Mouse (Mus musculus): ENCODE data around the gene Nr1h4.

Gene Nr1h4

GRCm38 (mm10) chr10:89521790-89522431, 11.5 kb downstream of the Nr1h4 start:
- no peak for DNase-seq (ENCODE audit: low spot score in 2 of 2)

DNA sequence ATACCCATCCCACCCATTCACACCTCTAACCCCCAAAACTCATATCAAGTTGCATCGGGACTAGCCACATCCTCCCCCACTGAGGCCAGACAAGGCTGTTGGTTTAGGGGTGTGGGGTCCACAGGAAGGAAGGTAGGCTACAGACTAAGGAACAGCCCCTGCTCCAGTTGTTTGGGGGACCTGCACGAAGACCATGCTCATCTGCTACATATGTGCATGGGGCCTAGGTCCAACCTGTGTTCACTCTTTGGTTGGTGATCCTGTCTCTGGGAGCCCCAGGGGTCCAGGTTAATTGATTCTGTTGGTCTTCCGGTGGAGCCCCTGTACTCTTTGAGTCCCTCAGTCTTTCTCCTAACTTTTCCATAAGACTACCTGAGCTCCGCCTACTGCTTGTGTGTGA, 13.0 kb downstream of the Nr1h4 start:
- DNase-seq (ENCODE audit: low spot score in 2 of 2): no peak

GRCm38 (mm10) chr10:89519226-89519625, 14.2 kb downstream of the Nr1h4 start:
- DNase-seq (ENCODE audit: low spot score in 2 of 2): no peak

DNA sequence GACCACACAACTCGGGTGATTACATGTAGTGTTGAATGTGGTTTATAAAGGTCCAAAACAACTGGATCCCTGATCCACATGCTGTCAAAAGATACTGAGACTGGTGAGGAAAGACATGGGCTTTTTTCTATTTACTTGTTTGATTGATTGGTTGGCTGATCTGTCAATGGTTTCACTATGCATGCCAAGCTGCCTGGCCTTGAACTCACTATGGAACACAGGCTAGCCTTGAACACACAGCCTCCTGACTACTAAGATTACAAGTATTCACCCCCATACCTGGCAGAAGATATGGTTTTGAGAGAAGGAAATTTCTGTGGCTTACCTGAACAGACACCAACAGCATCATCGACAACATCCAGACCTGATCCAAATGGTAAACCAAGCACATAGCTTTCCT, 15.0 kb downstream of the Nr1h4 start:
- DNase-seq (ENCODE audit: low spot score in 2 of 2): no peak

DNA sequence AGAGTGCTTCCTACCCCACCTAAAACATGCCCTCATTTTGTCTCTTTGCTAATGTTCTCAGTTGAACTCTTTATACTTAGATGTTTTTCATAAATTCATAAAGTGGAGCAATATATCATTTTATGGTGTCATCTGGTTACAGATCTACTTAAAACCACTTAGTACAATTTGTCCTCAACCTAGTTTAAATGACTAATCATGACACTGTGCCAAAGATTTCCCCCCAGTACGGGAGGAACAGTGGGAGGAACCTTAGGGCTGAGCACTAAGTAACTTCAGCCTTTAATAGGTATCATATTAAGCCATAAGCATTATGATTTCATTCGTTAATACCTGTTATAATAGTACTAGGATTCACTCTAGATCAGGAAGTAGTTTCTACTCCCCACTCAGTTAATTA, 17.6 kb downstream of the Nr1h4 start:
- no peak for DNase-seq (ENCODE audit: low spot score in 2 of 2)

GRCm38 (mm10) chr10:89512562-89512961, 20.8 kb downstream of the Nr1h4 start:
- DNase-seq (ENCODE audit: low spot score in 2 of 2): no peak

- DNase-seq (ENCODE audit: low spot score in 2 of 2): no peak
These were observed 22.8 kb downstream of the Nr1h4 start for GRCm38 (mm10) chr10:89510547-89510946.

GRCm38 (mm10) chr10:89508567-89508966, 24.8 kb downstream of the Nr1h4 start:
- DNase-seq (ENCODE audit: low spot score in 2 of 2): no peak

GRCm38 (mm10) chr10:89506479-89506878, 26.9 kb downstream of the Nr1h4 start:
- no peak for DNase-seq (ENCODE audit: low spot score in 2 of 2)

- DNase-seq (ENCODE audit: low spot score in 2 of 2): no peak
These were observed 27.8 kb downstream of the Nr1h4 start for GRCm38 (mm10) chr10:89505592-89505955.

GRCm38 (mm10) chr10:89504952-89505591, 28.3 kb downstream of the Nr1h4 start:
- DNase-seq (ENCODE audit: low spot score in 2 of 2): no peak

- DNase-seq (ENCODE audit: low spot score in 2 of 2): no peak
These were observed 30.3 kb downstream of the Nr1h4 start for GRCm38 (mm10) chr10:89502986-89503560.

DNA sequence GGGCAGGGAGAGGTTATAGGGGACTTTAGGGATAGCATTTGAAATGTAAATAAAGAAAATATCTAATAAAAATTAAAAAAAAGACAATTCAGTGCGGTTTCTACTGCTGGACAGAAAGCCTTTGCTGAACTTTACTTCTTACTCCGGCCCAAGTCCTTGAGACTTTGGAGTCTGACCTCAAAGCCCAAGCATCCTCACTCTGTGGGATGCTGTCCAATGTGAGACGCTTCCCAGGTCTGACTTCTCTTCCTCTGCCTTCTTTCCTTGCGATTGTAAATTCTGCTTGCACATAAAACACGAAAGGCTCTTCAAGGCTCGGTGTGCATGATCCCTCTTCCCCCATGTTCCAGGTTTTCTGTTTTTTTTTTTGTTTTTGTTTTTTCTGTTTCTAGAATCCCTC, 31.5 kb downstream of the Nr1h4 start:
- DNase-seq (ENCODE audit: low spot score in 2 of 2): no peak

DNA sequence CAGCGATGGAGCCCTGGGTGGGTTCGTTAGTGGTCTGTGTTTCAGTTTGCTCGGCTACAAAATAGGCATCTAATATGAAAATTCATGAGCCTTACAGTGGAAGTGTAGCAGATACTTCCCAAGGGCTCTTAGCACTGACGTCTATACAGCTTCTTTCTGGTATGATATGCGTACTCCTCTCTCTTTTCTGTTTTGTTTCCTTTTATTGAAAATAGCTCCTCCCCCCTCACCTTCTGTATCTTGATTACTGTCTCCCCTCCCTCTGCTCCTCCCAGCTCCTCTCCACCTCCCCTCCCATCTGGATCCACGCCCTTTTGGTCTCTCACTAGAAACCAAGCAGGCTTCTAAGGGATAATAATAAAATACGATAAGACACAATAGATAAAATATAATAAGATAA, 37.8 kb downstream of the Nr1h4 start:
- DNase-seq (ENCODE audit: low spot score in 2 of 2): no peak

DNA sequence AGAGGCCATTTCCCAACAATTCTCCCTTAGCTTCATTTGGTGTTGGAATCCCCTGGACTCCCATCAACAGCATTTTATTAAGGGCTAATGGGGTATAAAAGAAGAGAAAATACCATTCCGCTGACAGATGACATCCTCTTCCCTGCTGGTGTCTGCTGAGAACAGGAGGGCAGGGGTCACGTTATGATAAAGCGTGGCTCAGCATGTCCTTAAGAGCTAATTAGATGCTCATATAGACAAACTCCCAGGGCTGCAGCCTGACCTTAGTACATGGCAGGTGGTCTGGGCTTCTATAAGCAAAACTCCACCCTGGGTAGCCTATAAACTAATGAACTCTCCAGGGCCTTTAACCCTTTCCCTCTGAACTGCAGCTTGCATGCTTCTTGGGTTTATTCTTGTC, 42.1 kb downstream of the Nr1h4 start:
- no peak for DNase-seq (ENCODE audit: low spot score in 2 of 2)

DNA sequence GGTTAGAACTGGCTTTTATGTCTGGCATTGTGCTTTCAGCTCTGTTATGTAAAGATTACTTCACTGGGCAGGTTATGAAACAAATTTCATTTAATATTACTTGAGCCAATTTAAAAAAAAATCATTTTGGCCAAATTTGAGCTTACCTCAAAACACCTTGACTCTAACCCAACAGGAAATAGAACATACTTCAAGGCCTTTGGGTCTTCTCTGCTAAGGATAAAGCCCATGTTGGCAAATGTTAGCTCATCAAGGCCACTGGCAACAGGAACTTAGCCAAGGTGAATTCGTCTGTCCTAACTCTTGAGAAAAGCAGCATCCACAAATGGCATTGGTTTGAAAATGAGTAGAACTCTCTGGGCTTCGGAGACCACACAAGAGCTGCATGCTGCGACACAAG, 43.1 kb downstream of the Nr1h4 start:
- no peak for DNase-seq (ENCODE audit: low spot score in 2 of 2)

DNA sequence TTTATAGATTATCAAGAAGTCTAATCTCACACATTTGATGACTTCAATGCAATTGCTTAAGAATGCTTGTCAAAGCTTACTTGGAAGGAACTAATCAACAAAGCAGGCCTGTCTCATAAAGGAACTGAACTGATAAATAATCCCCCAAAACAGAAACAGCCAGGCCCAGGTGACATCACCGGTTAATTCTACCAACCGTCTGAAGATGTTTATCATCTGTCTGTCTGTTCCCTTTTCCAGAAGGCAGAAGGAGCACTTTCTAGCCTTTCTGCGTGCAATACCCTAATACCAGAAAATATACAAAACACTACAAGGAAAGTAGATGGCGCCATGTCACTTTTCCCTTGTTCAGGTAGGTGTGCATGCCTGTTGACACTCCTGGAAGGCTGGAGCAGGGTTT, 43.9 kb downstream of the Nr1h4 start:
- DNase-seq (ENCODE audit: low spot score in 2 of 2): no peak

DNA sequence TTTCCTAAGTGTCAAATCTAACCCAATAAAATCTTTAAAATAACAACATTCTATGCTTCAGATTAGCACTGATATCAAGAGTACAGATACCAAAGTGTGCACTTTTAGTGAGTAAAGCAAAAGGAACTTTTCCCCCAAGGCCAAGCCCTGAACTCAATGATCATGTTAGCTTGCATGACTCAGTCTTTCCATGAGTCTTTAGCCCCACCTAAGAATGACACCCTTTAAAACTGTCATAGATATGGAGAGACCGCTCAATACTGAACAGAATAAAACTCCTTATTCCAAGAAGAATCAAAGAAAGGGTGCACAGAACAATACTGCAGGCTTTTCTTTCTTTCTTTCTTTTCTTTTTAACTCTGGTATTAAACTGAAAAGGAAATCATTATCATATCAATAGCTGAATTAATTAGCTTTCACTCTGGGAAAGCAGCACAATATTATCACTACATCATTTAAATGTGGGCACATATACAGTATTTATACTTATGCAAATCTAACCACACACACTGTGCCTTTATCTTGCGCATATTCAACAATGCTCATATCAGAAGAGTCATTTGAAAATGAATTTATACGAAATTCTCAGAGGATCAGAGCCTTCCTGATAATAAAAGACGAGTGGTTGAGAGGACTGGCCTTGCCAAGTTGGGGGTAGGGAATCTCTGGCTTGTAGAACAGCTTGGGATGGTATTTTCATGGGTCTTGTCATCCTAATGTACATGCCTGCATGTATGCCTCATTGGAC, 46.2 kb downstream of the Nr1h4 start:
- no peak for DNase-seq (ENCODE audit: low spot score in 2 of 2)

DNA sequence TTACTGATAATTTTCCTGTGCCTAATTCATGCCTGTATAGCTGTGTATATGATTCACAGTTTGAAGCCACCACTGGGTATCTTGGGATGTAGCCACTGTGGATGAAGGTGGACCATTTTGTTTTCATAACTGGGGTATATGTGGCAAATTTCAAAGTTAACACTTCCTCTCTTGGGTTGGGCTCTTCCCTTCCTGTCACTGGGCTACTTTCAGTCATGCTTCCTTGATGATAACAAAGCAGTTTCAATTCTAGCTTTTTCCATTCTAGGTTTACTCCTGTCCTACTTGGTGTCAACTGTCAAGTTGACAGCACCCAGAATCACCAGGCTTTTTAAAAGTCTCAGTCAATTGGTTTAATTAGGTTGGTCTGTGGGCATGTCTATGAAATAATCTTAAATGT, 48.5 kb downstream of the Nr1h4 start:
- no peak for DNase-seq (ENCODE audit: low spot score in 2 of 2)

GRCm38 (mm10) chr10:89483812-89484602, 49.4 kb downstream of the Nr1h4 start:
- no peak for DNase-seq (ENCODE audit: low spot score in 2 of 2)

DNA sequence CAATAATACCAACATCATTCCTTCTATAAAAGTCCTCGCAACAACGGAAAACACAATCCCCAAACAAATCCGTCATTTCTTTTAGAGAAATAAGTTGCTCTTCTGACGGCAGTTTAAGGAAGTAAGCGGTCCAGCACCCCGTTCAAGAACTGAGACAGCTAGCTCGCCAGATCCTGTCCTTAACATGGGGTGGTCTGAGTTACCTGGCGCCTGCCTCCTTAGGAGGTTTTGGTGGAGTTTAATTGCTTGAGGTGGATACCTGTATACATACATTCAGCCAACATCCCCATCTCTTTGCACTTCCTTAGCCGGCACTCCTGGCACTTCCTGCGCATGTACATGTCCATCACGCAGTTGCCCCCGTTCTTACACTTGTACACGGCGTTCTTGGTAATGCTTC, 50.3 kb downstream of the Nr1h4 start:
- no peak for DNase-seq (ENCODE audit: low spot score in 2 of 2)

- DNase-seq (ENCODE audit: low spot score in 2 of 2): no peak
These were observed 51.2 kb downstream of the Nr1h4 start for GRCm38 (mm10) chr10:89482142-89482681.
